Mouse (Mus musculus): ENCODE measurements around the gene Zfc3h1.

The Zfc3h1 gene

GRCm38 (mm10) chr10:115385018-115386002 lies 551 bp downstream of the Zfc3h1 start:
- DNase-seq (ENCODE audit: low spot score) = peak; percentile 65

DNA sequence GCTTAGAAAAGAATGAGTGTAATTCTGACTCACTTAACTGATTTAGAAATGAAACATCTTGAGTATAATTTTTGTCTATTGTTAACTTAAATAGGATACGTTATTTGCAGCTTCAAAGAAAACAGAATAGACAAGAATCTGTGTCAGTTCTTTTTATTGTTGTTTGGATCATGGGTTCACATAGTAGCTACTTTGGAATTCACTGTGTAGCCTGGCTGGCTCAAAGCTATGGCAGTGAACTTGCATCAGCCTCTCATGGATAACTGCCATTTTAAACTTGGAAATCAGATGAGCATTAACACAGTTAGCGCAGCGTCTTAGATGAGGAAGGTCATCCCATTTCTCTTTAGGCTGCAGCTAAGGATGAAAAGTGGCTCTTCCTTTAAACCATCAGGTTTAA lies 3.1 kb downstream of the Zfc3h1 start:
- no peak for DNase-seq (ENCODE audit: low spot score)

- DNase-seq (ENCODE audit: low spot score) = no peak
Observed at GRCm38 (mm10) chr10:115391076-115391475, 6.3 kb downstream of the Zfc3h1 start.

DNA sequence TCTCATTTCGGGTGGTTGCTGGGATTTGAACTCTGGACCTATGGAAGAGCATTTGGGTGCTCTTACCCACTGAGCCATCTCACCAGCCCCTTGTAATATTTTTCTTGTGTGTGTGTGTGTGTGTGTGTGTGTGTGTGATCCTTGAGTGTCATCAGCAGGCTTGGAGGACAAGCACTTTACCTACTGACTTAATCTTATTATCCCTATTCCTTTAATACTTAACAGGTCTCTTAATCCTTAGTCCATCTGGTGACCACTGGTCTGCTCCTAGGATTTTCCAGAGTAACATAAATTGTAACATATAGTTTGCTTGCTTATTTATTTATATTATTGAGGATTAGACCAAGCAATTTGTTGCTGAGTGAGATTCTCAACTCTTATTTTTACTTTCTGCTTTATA lies 7.1 kb downstream of the Zfc3h1 start:
- no peak for DNase-seq (ENCODE audit: low spot score)

DNA sequence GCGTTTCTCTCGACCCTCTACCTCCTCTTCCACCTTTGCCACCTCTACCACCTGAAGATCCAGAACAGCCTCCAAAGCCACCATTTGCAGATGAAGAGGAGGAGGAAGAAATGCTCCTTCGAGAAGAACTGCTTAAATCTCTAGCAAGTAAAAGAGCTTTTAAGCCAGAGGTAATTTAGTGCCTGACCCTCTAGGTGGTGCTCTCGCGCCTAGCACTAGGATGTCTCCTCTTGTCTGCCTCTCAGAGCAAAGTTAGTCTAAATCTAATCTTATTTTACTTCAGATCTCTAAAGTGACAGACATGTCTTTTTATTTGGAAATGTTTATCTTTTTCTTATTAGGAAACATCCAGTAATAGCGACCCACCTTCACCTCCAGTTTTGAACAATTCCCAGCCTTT lies 21.6 kb downstream of the Zfc3h1 start:
- peak; percentile 79 for DNase-seq (ENCODE audit: low spot score)

DNA sequence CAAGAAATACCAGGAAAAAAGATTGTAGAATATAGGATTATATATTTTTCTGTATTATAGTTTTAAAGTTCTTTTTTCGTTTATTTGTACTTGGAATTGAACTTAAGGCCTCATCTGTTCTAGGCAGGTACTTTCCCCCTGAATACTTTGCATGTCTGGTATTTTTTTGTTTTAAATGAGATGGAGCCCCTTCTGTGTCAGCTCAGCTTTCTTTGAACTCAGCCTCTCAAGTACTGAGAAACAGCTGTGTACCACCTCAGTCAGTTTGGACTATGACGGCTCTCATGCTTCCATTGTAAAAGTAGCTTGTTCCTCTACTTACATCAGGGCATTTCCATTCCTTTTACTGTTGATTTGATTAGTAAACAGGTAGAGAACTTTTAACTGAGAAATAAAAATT lies 28.7 kb downstream of the Zfc3h1 start:
- DNase-seq (ENCODE audit: low spot score) = no peak

- no peak for DNase-seq (ENCODE audit: low spot score)
Observed at GRCm38 (mm10) chr10:115414056-115414455, 29.3 kb downstream of the Zfc3h1 start.

DNA sequence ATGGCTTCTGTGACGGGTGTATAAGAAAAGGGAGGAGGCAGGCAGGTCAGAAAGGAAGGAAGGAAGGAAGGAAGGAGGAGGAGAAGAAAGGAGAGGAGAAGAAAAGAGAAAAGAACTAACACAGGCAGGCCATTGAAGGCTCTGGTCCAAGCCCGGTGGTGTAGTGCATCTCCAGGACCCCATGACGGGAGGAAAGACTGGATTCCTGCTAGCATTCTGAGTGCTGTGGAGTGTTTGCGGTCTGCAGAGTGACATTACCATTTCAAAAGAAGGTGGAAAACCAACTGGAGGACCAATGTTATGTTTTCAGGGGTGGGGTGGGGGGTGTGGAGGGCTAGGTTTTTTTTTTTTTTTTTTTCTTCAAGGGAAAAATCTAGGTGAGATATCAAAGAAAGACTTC lies 37.2 kb downstream of the Zfc3h1 start:
- no peak for DNase-seq (ENCODE audit: low spot score)

DNA sequence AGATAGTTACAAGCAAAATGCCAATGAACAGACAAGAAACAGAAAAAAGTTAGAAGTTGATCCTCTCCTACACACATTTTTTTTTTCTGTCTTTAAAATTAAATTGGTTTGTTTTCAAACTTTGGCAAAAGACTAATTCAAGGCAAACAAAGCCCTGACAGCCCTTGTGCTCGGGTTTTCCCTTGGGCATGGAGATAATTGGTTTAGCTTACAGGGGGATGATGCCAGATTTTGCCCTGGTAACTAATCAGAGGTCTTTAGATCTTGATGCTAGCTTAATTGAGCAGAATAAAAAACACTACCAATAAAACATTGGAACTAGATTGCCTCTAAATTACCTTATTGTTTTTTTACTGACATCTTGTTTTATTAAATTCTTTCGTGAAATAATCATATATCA lies 40.6 kb downstream of the Zfc3h1 start:
- no peak for DNase-seq (ENCODE audit: low spot score)

DNA sequence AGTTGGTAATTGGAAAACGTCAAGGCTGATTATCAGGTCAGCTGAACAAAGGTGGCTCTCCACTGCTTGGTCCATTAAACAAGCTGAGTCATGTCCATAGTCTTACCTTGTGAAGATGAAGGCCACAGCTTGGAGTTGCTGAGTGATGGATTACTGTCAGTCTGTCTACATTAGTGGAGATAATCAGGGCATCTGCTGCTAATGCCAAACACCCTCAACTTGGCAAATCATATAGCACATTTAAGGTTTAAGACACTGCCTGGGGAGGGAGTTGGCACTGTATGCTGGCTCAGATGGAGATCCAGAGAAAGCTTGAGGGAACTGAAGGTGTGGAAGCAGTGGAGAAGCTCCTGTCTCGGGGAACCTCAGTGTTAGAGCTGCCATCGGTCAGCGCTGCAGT lies 52.5 kb downstream of the Zfc3h1 start:
- no peak for DNase-seq (ENCODE audit: low spot score)

- DNase-seq (ENCODE audit: low spot score) = no peak
Observed at GRCm38 (mm10) chr10:115448614-115449013, 63.9 kb downstream of the Zfc3h1 start.

GRCm38 (mm10) chr10:115457368-115458021 lies 72.7 kb downstream of the Zfc3h1 start:
- no peak for DNase-seq (ENCODE audit: low spot score)

DNA sequence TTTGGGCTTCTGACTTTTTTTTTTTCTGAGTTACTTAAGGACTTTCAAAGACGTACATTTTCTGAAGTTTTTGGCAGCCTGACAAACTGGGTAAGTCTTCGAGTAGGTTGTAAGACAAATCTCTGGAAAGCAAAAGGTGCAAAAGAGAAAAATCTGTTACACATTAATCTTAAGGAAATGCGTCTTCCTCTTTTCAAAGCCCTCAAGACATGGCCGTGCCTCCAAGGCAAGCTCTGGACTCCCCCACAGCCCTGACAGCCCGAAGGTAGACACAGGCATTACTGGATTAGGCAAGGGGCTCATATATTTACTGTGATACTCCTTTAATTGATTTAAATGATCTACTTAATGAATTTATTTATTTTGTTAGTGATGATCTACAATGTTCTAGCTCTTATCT lies 77.9 kb downstream of the Zfc3h1 start:
- DNase-seq (ENCODE audit: low spot score) = no peak

DNA sequence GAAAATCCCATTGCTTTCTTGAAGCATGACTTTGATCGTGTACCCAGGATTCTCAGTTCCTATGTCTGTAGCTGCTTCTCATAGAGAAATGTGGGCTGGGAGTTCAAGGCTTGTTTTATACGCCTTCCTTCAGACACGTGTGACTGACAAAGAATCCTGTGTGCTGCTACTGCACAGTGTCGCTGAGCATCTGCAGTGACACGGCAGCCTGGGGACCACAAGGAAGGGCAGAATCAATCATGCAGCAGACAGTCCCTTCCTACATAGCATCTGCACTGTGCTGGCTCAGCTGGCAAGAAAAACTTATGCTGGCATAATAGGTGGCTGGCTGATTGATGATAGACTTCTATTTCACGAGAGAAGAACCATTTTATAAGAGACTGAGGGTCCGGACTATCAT lies 80.3 kb downstream of the Zfc3h1 start:
- no peak for DNase-seq (ENCODE audit: low spot score)

GRCm38 (mm10) chr10:115465778-115466177 lies 81.0 kb downstream of the Zfc3h1 start:
- DNase-seq (ENCODE audit: low spot score) = no peak

DNA sequence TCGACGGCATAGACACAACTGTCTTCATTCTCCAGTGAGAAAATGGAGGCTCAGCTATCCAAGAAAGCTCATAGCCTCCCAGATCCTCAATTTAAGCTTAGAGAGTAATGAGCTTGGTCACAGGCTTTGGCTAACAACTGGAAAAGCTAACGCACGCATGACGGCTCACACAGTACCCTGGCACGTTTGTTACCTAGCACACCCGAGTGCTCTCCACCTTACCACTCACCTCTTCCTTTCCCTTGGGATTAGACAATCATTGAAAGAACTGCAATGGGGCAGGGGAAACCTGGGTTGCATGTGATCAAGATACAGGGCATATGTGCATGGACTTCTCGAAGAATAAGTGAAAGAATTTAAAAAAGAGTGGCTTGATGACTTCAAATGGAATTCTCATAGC lies 83.2 kb downstream of the Zfc3h1 start:
- no peak for DNase-seq (ENCODE audit: low spot score)

- DNase-seq (ENCODE audit: low spot score) = no peak
Observed at GRCm38 (mm10) chr10:115468632-115469031, 83.9 kb downstream of the Zfc3h1 start.

DNA sequence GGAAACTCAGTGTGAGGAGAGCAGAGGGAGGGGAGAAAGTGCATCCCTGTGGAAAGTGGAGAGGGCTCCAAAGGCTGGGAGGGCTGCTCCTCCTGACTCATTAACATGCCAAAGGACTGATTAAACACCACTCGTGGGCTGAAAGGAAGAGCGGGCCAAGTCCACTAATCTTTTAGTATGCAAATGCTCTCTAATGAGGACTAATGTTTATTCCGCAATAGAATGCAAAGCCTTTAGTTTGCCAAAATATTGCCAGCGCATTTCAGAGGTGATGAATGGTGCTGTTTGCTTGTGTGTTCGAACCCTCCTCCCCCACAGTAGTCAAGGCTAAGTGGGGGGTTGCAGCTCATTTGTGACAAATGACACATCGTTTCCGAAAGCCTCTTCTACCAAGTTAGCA lies 84.3 kb downstream of the Zfc3h1 start:
- peak; percentile 30 for DNase-seq (ENCODE audit: low spot score)

DNA sequence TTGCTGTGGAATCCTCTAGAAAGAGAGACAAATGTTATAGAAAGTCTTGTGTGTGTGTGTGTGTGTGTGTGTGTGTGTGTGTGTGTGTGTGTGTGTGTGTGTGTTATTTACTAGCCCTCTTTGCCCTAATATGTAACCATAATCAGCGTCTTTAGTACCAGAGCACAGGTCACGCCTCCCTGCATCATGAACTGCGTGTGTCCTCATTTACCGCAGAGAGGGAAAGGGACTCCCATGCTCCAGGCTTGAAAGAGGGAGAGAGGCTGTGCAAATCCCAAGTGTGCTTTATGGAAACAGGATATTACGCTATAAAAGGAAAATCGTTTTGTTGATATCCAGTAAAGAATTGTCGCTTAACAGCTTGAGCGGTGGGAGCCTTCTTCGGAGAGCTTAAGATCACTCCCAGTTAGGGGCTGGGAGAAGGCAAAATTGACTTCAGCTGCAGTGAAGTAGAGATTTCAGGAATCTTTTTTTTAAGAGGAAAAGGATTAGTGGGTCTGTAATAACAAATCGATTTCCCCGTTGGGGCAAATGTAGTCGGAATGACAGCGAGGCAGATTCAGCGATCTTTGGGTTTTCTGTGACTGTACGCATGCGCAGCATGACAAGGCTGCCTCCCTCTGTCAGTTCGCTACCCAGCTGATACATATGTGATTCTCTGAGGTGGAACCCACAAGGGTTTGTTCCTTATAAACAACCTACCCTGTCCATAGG lies 86.0 kb downstream of the Zfc3h1 start:
- DNase-seq (ENCODE audit: low spot score) = peak; percentile 60

- DNase-seq (ENCODE audit: low spot score) = no peak
Observed at GRCm38 (mm10) chr10:115473213-115473961, 88.6 kb downstream of the Zfc3h1 start.

DNA sequence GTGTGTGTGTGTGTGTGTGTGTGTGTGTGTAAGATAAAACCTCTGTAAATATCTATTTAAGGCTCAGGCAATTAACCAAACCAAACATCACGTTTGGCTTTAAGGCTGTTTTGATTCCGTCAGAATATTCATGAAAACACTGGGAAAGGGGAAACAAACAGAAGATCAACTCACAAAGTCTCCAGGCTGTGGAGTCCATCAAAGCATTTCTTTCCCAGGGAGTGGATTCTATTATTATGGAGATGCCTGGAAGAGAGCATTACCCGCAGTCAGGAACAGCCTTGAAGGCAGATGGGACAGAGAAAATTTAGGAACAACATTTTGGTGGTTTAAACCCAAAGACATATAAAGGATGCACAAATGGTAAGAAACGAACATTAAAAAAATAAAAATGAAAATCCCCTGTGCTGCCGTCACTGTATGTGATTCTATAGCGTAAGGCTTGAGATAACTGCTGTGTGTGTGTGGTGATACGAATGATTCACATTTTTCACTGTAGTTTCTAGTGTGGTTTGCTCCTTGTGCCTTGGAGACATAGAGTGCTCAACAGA lies 90.3 kb downstream of the Zfc3h1 start:
- no peak for DNase-seq (ENCODE audit: low spot score)

GRCm38 (mm10) chr10:115476506-115476905 lies 91.7 kb downstream of the Zfc3h1 start:
- no peak for DNase-seq (ENCODE audit: low spot score)

Data from embryo, embryonic 10 days (tissue).